Mouse (Mus musculus) heart, adult 18-20 months (tissue): ENCODE results near the gene Mau2. TPM values are rescaled to one million over a fixed set of nuclear protein-coding genes. Genes with fewer than 3 reads are reported as not detected.

ENCODE experiments used
- DNase-seq, 2 experiments: peaks; one replicate each; pipeline ENCODE4 v3.0.0; 2021 to 2022; ENCODE audit warnings: mixed read lengths in 1 of 2
- total RNA-seq, 2 experiments: library from RNA; stranded (reverse); gene quantifications; 2 replicates each; pipeline ENCODE4 v1.2.3; 2021

Gene Mau2
- total RNA-seq, 2 experiments from 2014 or later: 30.7 to 32.2 TPM

DNA sequence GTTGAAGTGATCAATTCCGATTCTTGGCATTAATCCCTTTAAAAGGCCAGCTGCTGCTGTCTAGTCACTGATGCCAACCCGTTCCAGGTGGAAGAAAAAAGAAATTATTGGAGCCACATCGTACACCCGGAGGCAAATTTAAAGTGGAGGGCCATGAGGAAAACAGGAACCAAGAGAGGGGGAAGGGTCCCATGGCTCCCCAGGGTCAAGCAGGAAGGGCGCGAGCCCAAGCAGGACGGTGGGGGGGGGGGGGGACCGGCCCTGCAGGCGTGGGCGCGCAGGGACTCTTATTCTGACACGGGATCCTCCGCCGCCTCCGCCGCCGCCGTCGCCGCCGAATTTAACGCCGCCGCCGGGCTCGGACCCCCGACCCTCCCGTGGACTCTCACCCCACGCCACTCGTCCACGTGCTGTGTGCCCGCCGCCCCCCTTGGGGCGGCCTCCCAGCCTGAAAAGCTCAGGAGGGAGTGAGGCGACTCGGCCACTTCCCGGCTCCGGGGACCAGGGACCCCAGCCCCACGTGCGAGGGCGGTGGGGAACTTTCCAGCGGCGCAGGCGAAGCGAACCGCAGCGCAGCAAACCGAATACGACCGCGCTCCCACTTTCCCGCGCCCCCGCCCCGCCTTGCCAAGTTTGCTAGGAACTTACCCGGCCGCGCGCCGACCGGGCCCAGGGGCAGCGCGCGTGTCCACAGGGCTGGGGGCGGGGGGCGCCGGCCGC lies 68.9 kb downstream of the Mau2 start:
- peak; percentile 58 to 62 for DNase-seq

DNA sequence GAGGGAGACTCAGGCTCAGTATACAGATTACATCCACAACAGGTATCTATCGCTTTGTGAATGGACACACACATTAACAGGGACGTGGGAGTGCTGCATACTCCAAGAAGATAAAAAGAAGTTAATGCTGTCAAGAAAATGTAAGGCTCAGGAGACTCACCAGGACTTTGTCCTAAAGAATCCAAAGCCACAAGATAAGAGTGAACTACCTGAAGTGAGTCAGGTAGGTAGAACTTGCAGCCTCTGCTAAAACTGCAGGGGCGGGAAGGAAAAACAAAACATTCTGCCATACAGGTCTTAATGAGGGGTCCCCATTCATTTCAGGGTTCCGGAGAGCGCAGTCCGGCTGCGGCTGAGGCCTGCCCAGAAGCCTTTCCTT lies 69.5 kb downstream of the Mau2 start:
- no peak for DNase-seq

DNA sequence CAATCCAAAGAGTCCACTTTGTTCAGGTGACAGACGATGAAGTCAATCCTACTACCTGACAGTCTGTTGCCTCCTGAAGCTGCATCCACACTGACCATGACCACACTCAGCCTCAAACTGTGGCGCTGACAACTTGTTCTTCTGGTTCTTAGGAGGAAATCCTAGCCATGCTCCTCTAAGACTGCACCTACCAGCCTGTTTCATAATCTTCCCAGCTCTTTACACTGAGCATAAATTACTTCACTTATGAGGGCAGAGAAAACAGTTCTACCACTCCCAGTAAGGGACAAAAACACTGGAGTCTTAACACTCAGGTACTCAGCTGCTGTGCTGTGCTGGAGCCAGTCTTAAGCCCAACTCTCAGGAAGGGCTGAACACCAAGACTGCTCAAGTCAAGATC lies 71.7 kb downstream of the Mau2 start:
- DNase-seq: no peak

DNA sequence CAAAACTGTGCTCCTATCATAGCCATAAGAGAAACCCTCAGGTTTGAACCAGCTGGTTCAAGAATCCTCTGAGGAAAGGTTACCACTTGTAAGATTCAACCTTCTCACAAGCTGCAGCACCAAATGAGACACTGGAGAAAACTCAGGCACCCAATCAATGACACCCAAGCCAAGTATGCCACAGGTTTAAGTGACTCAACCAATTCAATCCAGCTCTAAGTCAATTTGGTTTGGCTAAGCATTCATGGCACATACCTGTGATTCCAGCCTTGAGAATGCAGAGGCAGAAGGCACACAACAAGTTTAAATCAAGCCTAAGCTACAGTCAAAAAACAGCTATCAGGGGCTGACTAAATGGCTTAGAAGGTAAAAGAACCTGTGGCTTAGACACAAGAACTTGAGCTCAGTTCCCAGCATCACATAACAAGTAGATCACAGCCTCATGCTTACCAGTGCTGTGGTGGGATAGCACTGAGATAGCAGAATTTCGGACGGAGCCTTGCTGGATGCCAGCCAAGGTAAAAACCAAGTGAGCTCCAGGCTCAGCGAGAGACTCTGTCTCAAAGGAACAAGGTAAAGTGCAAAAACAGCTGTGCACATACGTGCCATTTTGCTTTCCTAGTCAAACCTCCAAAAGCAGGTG lies 75.1 kb downstream of the Mau2 start:
- no peak for DNase-seq

Other genes starting within 250 kb of the Mau2 start
- 1 to 10 TPM; 4.2 to 7.4 TPM for gene Gmip, start 234.1 kb downstream of the Mau2 start, total RNA-seq
- under 1 TPM; 0.12 to 0.33 TPM for gene Lpar2, start 220.3 kb downstream of the Mau2 start, total RNA-seq
- not detected for gene Pbx4, start 210.2 kb downstream of the Mau2 start, total RNA-seq
- gene Cilp2, start 155.0 kb downstream of the Mau2 start, total RNA-seq: 1 to 10 TPM; 1.2 to 1.4 TPM
- under 1 TPM in 1 of 2 experiments, not detected in 1; 0.25 TPM for gene Tssk6, start 140.6 kb downstream of the Mau2 start, total RNA-seq
- 100 to 1,000 TPM; 455 to 494 TPM for gene Ndufa13, start 140.2 kb downstream of the Mau2 start, total RNA-seq
- 10 to 100 TPM; 13.7 to 14.2 TPM for gene Yjefn3, start 140.0 kb downstream of the Mau2 start, total RNA-seq
- 10 to 100 TPM; 30.6 to 32.7 TPM for gene Gatad2a, start 46.4 kb downstream of the Mau2 start, total RNA-seq
- 10 to 100 TPM; 15.8 to 17.6 TPM for gene Sugp1, start 79 bp upstream of the Mau2 start, total RNA-seq
- gene Tm6sf2, start 30.2 kb upstream of the Mau2 start, total RNA-seq: 1 to 10 TPM in 1 of 2 experiments, under 1 TPM in 1; 0.52 to 1.4 TPM
- under 1 TPM in 1 of 2 experiments, not detected in 1; 0.08 TPM for gene Hapln4, start 40.7 kb upstream of the Mau2 start, total RNA-seq
- under 1 TPM in 1 of 2 experiments, not detected in 1; 0.03 TPM for gene Ncan, start 78.1 kb upstream of the Mau2 start, total RNA-seq
- gene Nr2c2ap, start 88.6 kb upstream of the Mau2 start, total RNA-seq: 1 to 10 TPM; 7.5 to 7.9 TPM
- 10 to 100 TPM; 19.8 to 19.9 TPM for gene Rfxank, start 96.4 kb upstream of the Mau2 start, total RNA-seq
- 10 to 100 TPM; 17.6 to 28.5 TPM for gene Borcs8, start 96.8 kb upstream of the Mau2 start, total RNA-seq
- under 1 TPM in 1 of 2 experiments, not detected in 1; 0.31 TPM for gene Mef2b, start 97.0 kb upstream of the Mau2 start, total RNA-seq
- 100 to 1,000 TPM in 1 of 2 experiments, 10 to 100 TPM in 1; 90.1 to 101 TPM for gene Tmem161a, start 129.6 kb upstream of the Mau2 start, total RNA-seq
- gene Slc25a42, start 169.6 kb upstream of the Mau2 start, total RNA-seq: 10 to 100 TPM; 53.5 to 54.8 TPM
- gene Sugp2, start 191.5 kb upstream of the Mau2 start, total RNA-seq: 10 to 100 TPM; 37.3 to 39.1 TPM
- gene Armc6, start 191.7 kb upstream of the Mau2 start, total RNA-seq: 1 to 10 TPM; 6.8 to 7.8 TPM
- 1 to 10 TPM; 7.7 to 8.4 TPM for gene Homer3, start 240.1 kb upstream of the Mau2 start, total RNA-seq